Mouse (Mus musculus): ENCODE data around the gene I0C0044D17Rik.

GRCm38 (mm10) chr4:98826701-98827100 is 3.1 kb upstream of the I0C0044D17Rik start:
- TF ChIP-seq CTCF (IDR thresholded peaks at IDR 0.05; ENCODE audit: extremely low read depth, insufficient read depth, insufficient read length, insufficient replicate concordance) (no peak), POLR2A (IDR thresholded peaks at IDR 0.05; ENCODE audit: low read depth, low read length) (no peak)
